Mouse (Mus musculus) brain, embryonic 14.5 days (tissue): ENCODE data around the gene Traf4. TPM values are rescaled to one million over a fixed set of nuclear protein-coding genes. Genes with fewer than 3 reads are reported as not detected.
"Not testable (repeated sequence)": the region's sequence is repeated elsewhere in the genome, so short reads cannot be mapped to it uniquely, and the experiment has no call there.

Experiments used
- DNase-seq: peaks from one replicate; pipeline ENCODE4 v3.0.0-alpha.2; 2011; ENCODE audit warnings: low read depth
- CTCF ChIP-seq: fragments of 200-500 bp; IDR thresholded peaks from 2 replicates; pipeline ENCODE4 v1.5.1; 2012; ENCODE audit warnings: inconsistent platforms, mild to moderate bottlenecking, moderate library complexity, borderline replicate concordance; ENCODE audit not compliant: insufficient read depth, insufficient read length; ENCODE audit errors: extremely low read depth
- POLR2A ChIP-seq: fragments of 200-500 bp; IDR thresholded peaks from 2 replicates; pipeline ENCODE4 v1.6.1; 2012; ENCODE audit warnings: mild to moderate bottlenecking, inconsistent platforms, borderline replicate concordance; ENCODE audit not compliant: poor library complexity, insufficient read depth, insufficient read length, severe bottlenecking; ENCODE audit errors: extremely low read depth
- polyA plus RNA-seq: library from polyadenylated mRNA; depleted of rRNA; stranded (reverse); fragments of >200 nt; gene quantifications from 2 replicates; pipeline ENCODE4 v1.2.3, GENCODE M21; 2012

The Traf4 gene
- polyA plus RNA-seq, 1 experiment, result 204 TPM

GRCm38 (mm10) chr11:78193113-78193512, 27.7 kb upstream of the Traf4 start, which contains the start of gene Proca1:
Gene Proca1, plus strand, starts transcription at chr11:78193392.
- DNase-seq, result no peak
- TF ChIP-seq CTCF (no peak), POLR2A (no peak)

GRCm38 (mm10) chr11:78190041-78190440, 24.7 kb upstream of the Traf4 start:
- TF ChIP-seq POLR2A (no peak), CTCF (no peak)
- no peak for DNase-seq

- DNase-seq, result peak; percentile 95
These were observed 24.0 kb upstream of the Traf4 start for GRCm38 (mm10) chr11:78189234-78190040.

GRCm38 (mm10) chr11:78188331-78189233, 23.2 kb upstream of the Traf4 start, which contains the start of gene Rab34:
Gene Rab34, plus strand, starts transcription at chr11:78188430.
- TF ChIP-seq POLR2A, result peak; percentile 62; the same call in 1 of the 2 replicates
- TF ChIP-seq CTCF, result no peak
- peak; percentile 92 for DNase-seq

More at GRCm38 (mm10) chr11:78189234-78190040, 24.0 kb upstream of the Traf4 start:
- TF ChIP-seq CTCF (no peak), POLR2A (peak; percentile 77)

GRCm38 (mm10) chr11:78184702-78185101, 19.3 kb upstream of the Traf4 start:
- DNase-seq, result not testable (repeated sequence)

- DNase-seq, result no peak
- no peak for TF ChIP-seq POLR2A
- no peak for TF ChIP-seq CTCF
These were observed 18.6 kb upstream of the Traf4 start for GRCm38 (mm10) chr11:78183884-78184514.

- DNase-seq, result peak; percentile 98
- TF ChIP-seq CTCF (peak; percentile 36; the same call in 1 of the 2 replicates), POLR2A (peak; percentile 69; the same call in 1 of the 2 replicates)
These were observed 17.8 kb upstream of the Traf4 start, which contains the start of gene Rpl23a for GRCm38 (mm10) chr11:78182961-78183844. Gene Rpl23a, minus strand, starts transcription at chr11:78183584.

GRCm38 (mm10) chr11:78182450-78182849, 17.1 kb upstream of the Traf4 start:
- TF ChIP-seq POLR2A (no peak), CTCF (no peak)
- DNase-seq, result no peak

- TF ChIP-seq CTCF, result no peak
- TF ChIP-seq POLR2A, result no peak
These were observed 16.5 kb upstream of the Traf4 start for GRCm38 (mm10) chr11:78181830-78182357.

GRCm38 (mm10) chr11:78180081-78180761, 14.8 kb upstream of the Traf4 start:
- TF ChIP-seq CTCF (no peak), POLR2A (no peak)

More at GRCm38 (mm10) chr11:78181830-78182357, 16.5 kb upstream of the Traf4 start:
- no peak for DNase-seq

More at GRCm38 (mm10) chr11:78180081-78180761, 14.8 kb upstream of the Traf4 start:
- no peak for DNase-seq
